Mouse (Mus musculus): ENCODE measurements around the gene Trim16.

DNA sequence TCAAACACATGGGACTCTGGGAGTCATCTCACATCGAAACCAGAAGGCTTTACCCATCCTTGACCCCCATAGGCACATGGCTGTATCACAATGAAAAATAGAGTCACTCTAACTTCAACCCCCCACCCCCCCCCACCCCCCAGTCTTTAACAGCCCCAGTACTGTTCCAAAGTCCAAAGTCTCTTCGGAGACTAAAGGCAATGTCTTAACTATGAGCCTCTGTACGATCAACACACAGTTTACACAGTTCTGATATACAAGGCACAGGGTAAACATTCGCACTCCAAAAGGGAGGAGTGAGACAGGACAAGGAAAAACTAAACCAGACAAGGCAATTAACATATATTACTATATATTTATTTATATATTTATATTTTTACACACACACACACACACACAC is 7.1 kb downstream of the Trim16 start:
- no peak for TF ChIP-seq CTCF (IDR thresholded peaks at IDR 0.05)
- no peak for TF ChIP-seq EP300 (IDR thresholded peaks at IDR 0.05)
